Mouse (Mus musculus): Measurements from ENCODE around the gene Slc2a10.

DNA sequence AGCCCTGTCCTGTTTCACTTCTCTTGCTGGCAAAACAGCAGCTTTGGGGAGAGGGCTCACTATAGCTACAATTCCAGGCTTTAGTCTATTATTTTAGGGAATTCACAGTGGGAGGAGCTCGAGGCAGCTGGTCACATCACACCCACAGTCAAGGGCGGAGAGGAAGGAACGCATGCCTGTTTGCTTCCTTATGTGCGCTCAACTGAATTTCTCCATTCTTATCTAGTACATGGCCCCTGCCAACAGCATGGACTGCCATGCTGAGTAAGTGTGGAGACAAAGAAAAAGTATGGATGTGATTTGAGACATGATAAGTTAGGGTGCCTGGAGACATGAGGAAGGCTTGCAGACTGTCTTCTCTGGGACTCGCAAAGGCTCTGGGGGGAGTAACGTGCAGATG is 19.4 kb upstream of the Slc2a10 start:
- TF ChIP-seq CTCF (IDR thresholded peaks at IDR 0.05) (no peak), EP300 (IDR thresholded peaks at IDR 0.05) (no peak)

Data from lung, postnatal 0 days (tissue).